30 mouse cellular contexts compared by ENCODE assay signal in the genomic region with DNA sequence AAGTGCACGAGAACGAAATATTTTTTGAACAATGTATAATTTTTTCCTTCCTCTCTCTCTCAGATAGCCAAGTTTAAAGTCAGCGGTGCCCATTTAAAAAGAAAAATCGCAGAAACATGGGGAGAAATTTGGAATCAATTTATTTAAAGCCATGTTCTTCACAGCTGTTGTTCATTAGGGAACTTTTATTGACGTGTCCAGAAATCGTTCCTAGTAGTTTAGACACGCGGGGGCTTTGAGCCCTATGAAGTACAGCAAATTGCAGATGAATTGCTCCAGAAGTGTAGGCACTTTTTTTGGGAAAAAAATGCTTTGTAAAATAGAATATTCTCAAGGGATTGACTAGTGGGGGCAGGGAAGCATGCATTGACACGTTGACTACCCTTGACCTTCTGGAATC.
DNase-seq lines count a peak whose midpoint lies in the region; ATAC-seq and TF ChIP-seq lines count a peak whose summit lies in the region.
"Had no signal": no experiment of that assay in that cellular context is flagged by ENCODE, and none has a peak within 500 bp of the region (broad histone marks: within the 10 kb centered on the region; RNA-seq: fewer than 3 reads in every experiment).

No protein-coding gene starts in this region.

- DNase-seq in heart, adult 11 months: peak; percentile 34
- DNase-seq in heart, postnatal 10 days: no peak
- peak; percentile 61 for DNase-seq in hindlimb bud, embryonic 11.5 days (ENCODE audit: extremely low spot score, low read depth, low spot score)
- DNase-seq in limb, embryonic 14.5 days (ENCODE audit: low spot score): peak; percentile 73
- DNase-seq in thymus, postnatal 4 days: no peak
- no peak for DNase-seq in spleen, adult 12 weeks (ENCODE audit: low spot score)
- DNase-seq in stomach, postnatal 0 days (ENCODE audit: low spot score): no peak
- DNase-seq: adrenal gland, postnatal 14 days; cerebellum, adult 11 months; cerebellum, adult 9-10 months; gastrocnemius, postnatal 25 days; heart, adult 18-20 months; heart, postnatal 4 days; kidney, adult 2 months; kidney, postnatal 4 days; liver; lung, embryonic 14.5 days; lung, postnatal 14 days; retina, postnatal 1 day; right cerebral cortex, postnatal 14 days; thymus, adult 2 months; thymus, postnatal 36 days had no signal

- no peaks in the 10 kb centered on the region for H3K36me3 ChIP-seq in embryonic facial prominence, embryonic 12.5 days
- H3K36me3 ChIP-seq in limb, embryonic 14.5 days (ENCODE audit: control insufficient read depth, insufficient read depth, low read length): no peaks in the 10 kb centered on the region
- H3K36me3 ChIP-seq in stomach, postnatal 0 days (ENCODE audit: control insufficient read depth, insufficient read depth, low read length): no peaks in the 10 kb centered on the region
- H3K36me3 ChIP-seq: hindbrain, embryonic 15.5 days; midbrain, embryonic 12.5 days; neural tube, embryonic 13.5 days had no signal

- no peak overlapping the region for H3K9ac ChIP-seq in embryonic facial prominence, embryonic 12.5 days
- H3K9ac ChIP-seq in limb, embryonic 14.5 days (ENCODE audit: low read depth, low read length, severe bottlenecking): no peak overlapping the region
- no peak overlapping the region for H3K9ac ChIP-seq in stomach, postnatal 0 days (ENCODE audit: low read length)
- H3K9ac ChIP-seq: hindbrain, embryonic 15.5 days; liver, embryonic 14.5 days; lung, embryonic 14.5 days; midbrain, embryonic 12.5 days; neural tube, embryonic 13.5 days had no signal

- WGBS in embryonic facial prominence, embryonic 12.5 days: 36% methylated on average over 9 of the region's 9 CpGs
- 14% methylated on average over 9 of the region's 9 CpGs for WGBS in limb, embryonic 14.5 days
- 62% methylated on average over 9 of the region's 9 CpGs for WGBS in stomach, postnatal 0 days

- no peak for TF ChIP-seq CTCF in stomach, postnatal 0 days (IDR thresholded peaks at IDR 0.05; ENCODE audit: low read depth)

- ATAC-seq in embryonic facial prominence, embryonic 12.5 days (ENCODE audit: insufficient number of reproducible peaks, insufficient read depth, low FRiP score, low TSS enrichment): no peak
- ATAC-seq in limb, embryonic 14.5 days (ENCODE audit: low FRiP score, low read depth): 0 out of 2 replicates have a peak, but pooled peaks have one; percentile 28
- no peak for ATAC-seq in stomach, postnatal 0 days (ENCODE audit: low FRiP score, low TSS enrichment)
- ATAC-seq: forebrain, embryonic 14.5 days; Patski had no signal

- no peaks in the 10 kb centered on the region for H3K9me3 ChIP-seq in embryonic facial prominence, embryonic 12.5 days
- H3K9me3 ChIP-seq in limb, embryonic 14.5 days (ENCODE audit: control insufficient read depth, low read length): no peaks in the 10 kb centered on the region
- no peaks in the 10 kb centered on the region for H3K9me3 ChIP-seq in stomach, postnatal 0 days (ENCODE audit: control insufficient read depth, low read length)
- H3K9me3 ChIP-seq: hindbrain, embryonic 15.5 days; midbrain, embryonic 12.5 days; neural tube, embryonic 13.5 days had no signal

- intact Hi-C loops in heart, postnatal 10 days (cut with DNase I): no loop called here

- no peaks in the 10 kb centered on the region for H3K27me3 ChIP-seq in embryonic facial prominence, embryonic 12.5 days
- H3K27me3 ChIP-seq in limb, embryonic 14.5 days (ENCODE audit: control insufficient read depth, insufficient read depth, low read length): no peaks in the 10 kb centered on the region
- H3K27me3 ChIP-seq in stomach, postnatal 0 days (ENCODE audit: control insufficient read depth, insufficient read depth, low read length): no peaks in the 10 kb centered on the region
- H3K27me3 ChIP-seq: hindbrain, embryonic 15.5 days; midbrain, embryonic 12.5 days; neural tube, embryonic 13.5 days had no signal

- no peak overlapping the region for H3K4me3 ChIP-seq in embryonic facial prominence, embryonic 12.5 days
- H3K4me3 ChIP-seq in limb, embryonic 14.5 days (replicated peaks; ENCODE audit: low read length): no peak overlapping the region
- H3K4me3 ChIP-seq in stomach, postnatal 0 days (ENCODE audit: low read depth, low read length): no peak overlapping the region
- H3K4me3 ChIP-seq: hindbrain, embryonic 15.5 days; midbrain, embryonic 12.5 days; neural tube, embryonic 13.5 days had no signal

- peak overlapping the region; percentile 70 for H3K27ac ChIP-seq in embryonic facial prominence, embryonic 12.5 days
- no peak overlapping the region for H3K27ac ChIP-seq in limb, embryonic 14.5 days (replicated peaks; ENCODE audit: low read depth, low read length)
- no peak overlapping the region for H3K27ac ChIP-seq in stomach, postnatal 0 days (replicated peaks)
- H3K27ac ChIP-seq: hindbrain, embryonic 15.5 days; liver, embryonic 14.5 days; midbrain, embryonic 12.5 days; neural tube, embryonic 13.5 days had no signal

- no peak overlapping the region for H3K4me2 ChIP-seq in embryonic facial prominence, embryonic 12.5 days (replicated peaks)
- H3K4me2 ChIP-seq in limb, embryonic 14.5 days (replicated peaks; ENCODE audit: low read depth, low read length, severe bottlenecking): no peak overlapping the region
- H3K4me2 ChIP-seq in stomach, postnatal 0 days (replicated peaks; ENCODE audit: low read depth): no peak overlapping the region
- H3K4me2 ChIP-seq: heart, embryonic 11.5 days; hindbrain, embryonic 15.5 days; lung, embryonic 14.5 days; midbrain, embryonic 12.5 days; neural tube, embryonic 13.5 days had no signal

- TF ChIP-seq EP300 in stomach, postnatal 0 days (optimal IDR thresholded peaks at IDR 0.05): no peak

- no peak for TF ChIP-seq POLR2A in limb, embryonic 14.5 days (IDR thresholded peaks at IDR 0.05; ENCODE audit: borderline replicate concordance, extremely low read depth, insufficient read depth, insufficient read length)

- peaks cover 2% of the 10 kb centered on the region; the same call in 1 of the 2 replicates for H3K4me1 ChIP-seq in embryonic facial prominence, embryonic 12.5 days
- H3K4me1 ChIP-seq in limb, embryonic 14.5 days (ENCODE audit: control insufficient read depth, insufficient read depth, low read length): peaks cover 9% of the 10 kb centered on the region
- H3K4me1 ChIP-seq in stomach, postnatal 0 days (replicated peaks; ENCODE audit: control insufficient read depth, insufficient read depth): no peaks in the 10 kb centered on the region
- H3K4me1 ChIP-seq: hindbrain, embryonic 15.5 days; midbrain, embryonic 12.5 days; neural tube, embryonic 13.5 days had no signal

Comparison
In these comparisons a context has a peak if more than half of its experiments do, and no peak if none do; other contexts are left out.
1. DNase-seq: peak in heart, adult 11 months (single experiment), hindlimb bud, embryonic 11.5 days (single experiment) and limb, embryonic 14.5 days (single experiment); none in heart, postnatal 10 days (0 of 2), thymus, postnatal 4 days (single experiment), spleen, adult 12 weeks (single experiment) and stomach, postnatal 0 days (single experiment).